Mouse (Mus musculus): Measurements from ENCODE around the gene Rora. TPM values are rescaled to one million over a fixed set of nuclear protein-coding genes. Genes with fewer than 3 reads are reported as not detected.
"Not testable (repeated sequence)": the region's sequence is repeated elsewhere in the genome, so short reads cannot be mapped to it uniquely, and the experiment has no call there.

Gene Rora
- polyA plus RNA-seq, 1 experiment from 2014 or later: 6.4 TPM

DNA sequence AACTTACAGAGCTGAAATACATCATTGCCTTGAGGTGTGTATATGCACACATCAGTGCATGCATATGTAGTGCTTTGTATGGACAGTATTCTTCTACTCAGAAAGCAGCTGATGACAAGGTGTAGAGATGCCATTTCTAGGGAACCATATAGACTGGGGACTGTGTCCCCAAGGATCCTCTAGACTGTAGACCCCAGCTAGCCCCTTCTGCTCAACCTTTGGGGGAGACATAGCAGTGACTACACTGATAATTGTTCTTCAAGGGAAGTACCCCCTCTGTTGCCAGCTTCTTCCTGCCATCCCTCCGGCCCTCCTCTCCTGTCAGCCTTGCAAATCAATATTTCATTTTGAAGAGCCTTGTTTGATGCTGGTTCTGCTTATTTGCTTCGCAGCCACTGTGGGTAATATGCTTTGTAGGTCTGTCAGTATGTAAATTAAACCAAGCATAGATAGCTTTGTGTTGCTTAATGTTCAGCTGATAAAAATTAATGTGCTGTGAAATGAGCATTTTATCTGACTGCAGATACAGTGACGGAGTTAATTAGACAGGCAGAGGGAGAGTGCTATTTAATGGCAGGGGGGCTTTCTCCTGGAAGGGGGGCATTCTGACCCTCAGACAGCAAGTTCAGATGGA is 430.6 kb downstream of the Rora start:
- Histone ChIP-seq H3K4me2 (replicated peaks; ENCODE audit: low read depth, low read length) (no peak overlapping the region), H3K9ac (ENCODE audit: low read depth, low read length) (no peak overlapping the region)

DNA sequence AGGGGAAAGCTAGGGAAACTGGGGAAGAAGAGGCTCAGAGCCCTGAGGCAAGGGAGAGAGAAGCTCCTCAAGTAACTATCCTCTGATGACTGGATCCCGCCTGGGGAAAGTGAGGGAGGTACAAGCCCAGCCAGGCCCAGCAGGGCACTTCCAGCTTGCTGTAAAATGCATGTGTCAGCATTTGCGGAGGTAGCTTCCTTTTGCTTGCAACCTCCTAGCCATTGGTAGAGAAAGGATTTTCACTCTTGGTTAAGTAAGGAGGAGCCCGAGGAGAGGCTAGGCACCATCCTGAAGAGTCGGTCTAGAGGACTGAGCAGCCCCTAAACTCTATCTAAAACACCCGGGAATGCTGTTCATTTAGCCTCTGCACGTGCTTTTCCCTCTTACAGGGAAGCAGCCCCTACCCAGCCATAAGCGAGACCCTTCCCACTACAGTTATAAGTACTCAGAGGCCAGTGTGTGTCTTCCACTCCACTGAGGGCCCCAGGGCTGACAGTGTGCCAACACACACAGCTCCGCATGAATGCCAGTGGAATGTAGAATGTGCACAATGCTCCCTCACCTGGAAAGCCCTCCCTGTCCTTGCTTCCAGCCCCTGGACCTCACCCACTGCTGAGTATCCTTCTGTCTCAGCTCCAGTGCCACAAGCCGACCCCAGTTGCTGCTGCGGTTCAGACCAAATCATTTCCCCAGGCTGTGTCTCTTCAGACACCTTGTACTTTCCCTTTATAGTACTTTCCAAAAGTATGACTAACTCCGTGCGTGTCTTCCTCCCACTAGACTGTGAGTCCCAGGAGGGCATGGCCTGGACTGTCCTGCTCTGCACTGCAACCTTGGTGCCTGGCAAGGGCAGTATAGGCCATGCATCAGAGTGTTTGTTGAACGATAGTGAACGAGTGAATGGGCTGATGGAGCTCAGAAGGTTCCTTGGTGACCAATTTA is 431.4 kb downstream of the Rora start:
- H3K4me1 ChIP-seq (ENCODE audit: control insufficient read depth, insufficient read depth, low read length): peaks cover 11% of the 10 kb centered on the region
- WGBS: 46% methylated on average over 14 of the region's 14 CpGs
- H3K9me3 ChIP-seq (ENCODE audit: control insufficient read depth, low read length): no peaks in the 10 kb centered on the region
- H3K9ac ChIP-seq (ENCODE audit: low read depth, low read length): no peak overlapping the region
- H3K4me3 ChIP-seq (ENCODE audit: low read length): no peak overlapping the region
- no peaks in the 10 kb centered on the region for H3K36me3 ChIP-seq (ENCODE audit: control insufficient read depth, insufficient read depth, low read length)
- H3K27me3 ChIP-seq (ENCODE audit: control insufficient read depth, insufficient read depth, low read length): no peaks in the 10 kb centered on the region
- peak; percentile 83 for ATAC-seq (ENCODE audit: low FRiP score, low TSS enrichment)
- H3K27ac ChIP-seq (ENCODE audit: low read depth, low read length): no peak overlapping the region
- no peak overlapping the region for H3K4me2 ChIP-seq (replicated peaks; ENCODE audit: low read depth, low read length)

More for the DNA sequence above, 430.6 kb downstream of the Rora start:
- Histone ChIP-seq H3K4me1 (ENCODE audit: control insufficient read depth, insufficient read depth, low read length) (peaks cover 11% of the 10 kb centered on the region), H3K4me3 (ENCODE audit: low read length) (no peak overlapping the region), H3K27ac (ENCODE audit: low read depth, low read length) (no peak overlapping the region), H3K27me3 (ENCODE audit: control insufficient read depth, insufficient read depth, low read length) (no peaks in the 10 kb centered on the region), H3K36me3 (ENCODE audit: control insufficient read depth, insufficient read depth, low read length) (no peaks in the 10 kb centered on the region), H3K9me3 (ENCODE audit: control insufficient read depth, low read length) (no peaks in the 10 kb centered on the region)
- ATAC-seq (ENCODE audit: low FRiP score, low TSS enrichment): peak; percentile 58
- 29% methylated on average over 3 of the region's 3 CpGs for WGBS

DNA sequence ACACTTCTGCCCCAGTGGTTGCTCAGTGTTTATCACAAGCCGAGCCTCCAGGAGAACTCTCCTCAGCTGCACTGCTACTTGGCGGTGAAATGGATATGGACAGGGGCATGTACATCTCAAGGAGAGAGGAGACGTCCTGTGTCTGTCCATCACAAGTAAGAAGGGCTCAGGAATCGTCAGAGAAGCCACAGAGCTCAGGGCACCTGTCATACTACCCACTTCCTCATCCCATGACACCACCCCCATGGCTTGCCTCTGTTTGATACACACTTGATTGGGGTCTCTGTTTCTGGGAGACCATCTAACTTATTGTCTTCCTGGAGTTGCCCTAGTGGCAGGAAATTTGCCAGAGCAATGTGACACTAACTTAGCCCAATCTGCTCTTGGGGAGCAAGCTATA is 433.3 kb downstream of the Rora start:
- H3K9me3 ChIP-seq (ENCODE audit: control insufficient read depth, low read length): no peaks in the 10 kb centered on the region
- no peak overlapping the region for H3K4me3 ChIP-seq (ENCODE audit: low read length)
- no peak overlapping the region for H3K4me2 ChIP-seq (replicated peaks; ENCODE audit: low read depth, low read length)
- no peak for ATAC-seq (ENCODE audit: low FRiP score, low TSS enrichment)
- peaks cover 15% of the 10 kb centered on the region for H3K4me1 ChIP-seq (ENCODE audit: control insufficient read depth, insufficient read depth, low read length)
- 92% methylated on average over 4 of the region's 4 CpGs for WGBS
- H3K9ac ChIP-seq (ENCODE audit: low read depth, low read length): no peak overlapping the region
- no peaks in the 10 kb centered on the region for H3K27me3 ChIP-seq (ENCODE audit: control insufficient read depth, insufficient read depth, low read length)
- H3K27ac ChIP-seq (ENCODE audit: low read depth, low read length): no peak overlapping the region
- H3K36me3 ChIP-seq (ENCODE audit: control insufficient read depth, insufficient read depth, low read length): no peaks in the 10 kb centered on the region

DNA sequence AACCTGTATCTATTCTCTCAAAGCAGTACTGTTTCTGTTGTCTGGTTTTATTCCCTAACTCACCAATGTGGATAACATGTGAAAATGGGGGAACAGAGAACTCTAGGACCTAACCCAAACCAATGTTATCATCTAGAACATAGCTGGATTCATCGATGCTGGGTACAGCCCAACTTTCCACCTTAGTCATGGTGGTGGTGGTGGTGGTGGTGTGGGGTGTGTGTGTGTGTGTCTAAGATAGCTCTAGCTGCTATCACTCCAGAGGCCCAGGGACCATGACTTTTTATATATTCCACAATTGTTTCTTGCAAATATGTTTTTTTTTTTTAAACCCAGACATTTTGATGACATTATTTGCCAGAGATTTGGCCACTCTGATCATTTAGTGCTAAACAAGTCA is 433.7 kb downstream of the Rora start:
- no peak overlapping the region for H3K4me3 ChIP-seq (ENCODE audit: low read length)
- no peak overlapping the region for H3K4me2 ChIP-seq (replicated peaks; ENCODE audit: low read depth, low read length)
- H3K27me3 ChIP-seq (ENCODE audit: control insufficient read depth, insufficient read depth, low read length): no peaks in the 10 kb centered on the region
- no peaks in the 10 kb centered on the region for H3K9me3 ChIP-seq (ENCODE audit: control insufficient read depth, low read length)
- peaks cover 19% of the 10 kb centered on the region for H3K4me1 ChIP-seq (ENCODE audit: control insufficient read depth, insufficient read depth, low read length)
- no peaks in the 10 kb centered on the region for H3K36me3 ChIP-seq (ENCODE audit: control insufficient read depth, insufficient read depth, low read length)
- ATAC-seq (ENCODE audit: low FRiP score, low TSS enrichment): no peak
- H3K9ac ChIP-seq (ENCODE audit: low read depth, low read length): no peak overlapping the region
- H3K27ac ChIP-seq (ENCODE audit: low read depth, low read length): no peak overlapping the region
- 83% methylated on average over 1 of the region's 1 CpGs for WGBS

DNA sequence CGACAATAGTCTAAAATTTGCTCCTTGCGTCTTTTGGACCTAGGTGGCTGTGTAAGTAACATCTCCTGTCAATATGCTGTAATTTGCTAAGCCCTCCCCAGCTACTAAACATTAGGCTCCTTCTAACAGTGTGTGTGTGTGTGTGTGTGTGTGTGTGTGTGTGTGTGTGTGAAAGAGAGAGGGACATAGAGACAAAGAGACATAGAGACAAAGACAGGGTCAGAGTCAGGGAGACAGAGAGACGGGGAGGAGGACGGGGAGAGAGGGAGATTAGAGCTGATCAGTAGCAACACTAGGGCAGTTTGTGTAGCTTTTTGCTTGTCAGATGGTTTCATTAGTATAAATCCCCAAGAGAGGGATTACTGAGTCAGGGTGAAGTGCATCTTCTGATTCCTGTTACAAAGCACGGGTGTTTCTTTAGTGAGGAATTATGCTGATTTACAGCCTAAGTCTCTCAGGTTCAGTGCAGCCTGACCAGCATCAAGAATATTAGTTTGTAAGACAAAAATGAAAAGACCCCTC is 437.2 kb downstream of the Rora start:
- H3K4me3 ChIP-seq (ENCODE audit: low read length): no peak overlapping the region

DNA sequence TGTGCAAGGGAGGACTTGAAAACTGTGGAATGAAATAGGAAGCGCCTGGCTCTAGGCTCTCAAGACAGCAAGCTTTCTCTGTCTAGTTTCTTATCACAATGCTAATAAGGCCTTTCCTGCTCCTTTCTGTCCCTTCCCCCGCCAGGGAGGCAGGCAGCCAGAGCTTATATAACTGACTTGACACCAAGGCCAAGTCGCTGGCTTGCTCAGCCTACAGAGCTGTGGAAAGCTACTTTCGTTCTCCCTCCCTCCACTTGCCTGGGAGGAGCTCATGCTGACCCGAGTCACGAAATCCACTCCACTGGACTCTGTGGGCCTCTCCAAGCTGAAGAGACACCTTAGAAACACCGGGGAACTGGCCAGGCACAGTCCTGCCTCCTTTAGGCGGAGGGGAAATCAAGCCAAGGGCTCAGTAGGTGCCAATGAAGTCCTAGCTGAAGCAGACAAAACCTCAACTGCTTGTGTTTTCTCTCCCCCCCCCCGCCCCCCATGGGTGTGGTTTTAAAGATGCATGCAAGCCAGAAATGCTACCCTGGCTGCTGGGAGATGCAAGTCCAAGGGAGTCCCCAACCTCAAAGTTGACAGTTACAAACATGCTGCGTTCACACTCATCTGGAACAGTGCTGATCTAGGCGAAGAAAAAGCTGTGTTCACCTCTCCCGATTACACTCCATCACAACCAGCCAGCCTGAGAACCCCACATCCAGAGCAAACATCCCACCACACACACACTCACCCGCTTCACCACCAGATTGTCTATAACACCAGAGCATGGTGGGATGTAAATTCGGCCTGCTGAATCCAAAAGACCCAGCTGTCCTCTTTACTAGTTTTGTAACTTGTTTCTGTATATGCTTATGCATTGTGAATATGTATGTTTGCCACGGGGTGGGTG is 438.8 kb downstream of the Rora start:
- Histone ChIP-seq H3K4me3 (ENCODE audit: low read length) (no peak overlapping the region), H3K27me3 (ENCODE audit: control insufficient read depth, insufficient read depth, low read length) (no peaks in the 10 kb centered on the region), H3K27ac (ENCODE audit: low read depth, low read length) (0 out of 2 replicates have a peak overlapping the region, but pooled peaks have one; percentile 27), H3K9ac (ENCODE audit: low read depth, low read length) (no peak overlapping the region), H3K4me2 (replicated peaks; ENCODE audit: low read depth, low read length) (no peak overlapping the region), H3K9me3 (ENCODE audit: control insufficient read depth, low read length) (no peaks in the 10 kb centered on the region), H3K36me3 (ENCODE audit: control insufficient read depth, insufficient read depth, low read length) (no peaks in the 10 kb centered on the region), H3K4me1 (ENCODE audit: control insufficient read depth, insufficient read depth, low read length) (peaks cover 10% of the 10 kb centered on the region)
- 52% methylated on average over 15 of the region's 15 CpGs for WGBS
- ATAC-seq (ENCODE audit: low FRiP score, low TSS enrichment): peak; percentile 72; the same call in 1 of the 2 replicates

More for the DNA sequence above, 437.2 kb downstream of the Rora start:
- Histone ChIP-seq H3K36me3 (ENCODE audit: control insufficient read depth, insufficient read depth, low read length) (no peaks in the 10 kb centered on the region), H3K4me2 (replicated peaks; ENCODE audit: low read depth, low read length) (no peak overlapping the region), H3K27ac (ENCODE audit: low read depth, low read length) (no peak overlapping the region), H3K27me3 (ENCODE audit: control insufficient read depth, insufficient read depth, low read length) (no peaks in the 10 kb centered on the region), H3K9ac (ENCODE audit: low read depth, low read length) (no peak overlapping the region), H3K4me1 (ENCODE audit: control insufficient read depth, insufficient read depth, low read length) (peaks cover 10% of the 10 kb centered on the region), H3K9me3 (ENCODE audit: control insufficient read depth, low read length) (no peaks in the 10 kb centered on the region)
- 49% methylated on average over 5 of the region's 5 CpGs for WGBS
- ATAC-seq (ENCODE audit: low FRiP score, low TSS enrichment): no peak

DNA sequence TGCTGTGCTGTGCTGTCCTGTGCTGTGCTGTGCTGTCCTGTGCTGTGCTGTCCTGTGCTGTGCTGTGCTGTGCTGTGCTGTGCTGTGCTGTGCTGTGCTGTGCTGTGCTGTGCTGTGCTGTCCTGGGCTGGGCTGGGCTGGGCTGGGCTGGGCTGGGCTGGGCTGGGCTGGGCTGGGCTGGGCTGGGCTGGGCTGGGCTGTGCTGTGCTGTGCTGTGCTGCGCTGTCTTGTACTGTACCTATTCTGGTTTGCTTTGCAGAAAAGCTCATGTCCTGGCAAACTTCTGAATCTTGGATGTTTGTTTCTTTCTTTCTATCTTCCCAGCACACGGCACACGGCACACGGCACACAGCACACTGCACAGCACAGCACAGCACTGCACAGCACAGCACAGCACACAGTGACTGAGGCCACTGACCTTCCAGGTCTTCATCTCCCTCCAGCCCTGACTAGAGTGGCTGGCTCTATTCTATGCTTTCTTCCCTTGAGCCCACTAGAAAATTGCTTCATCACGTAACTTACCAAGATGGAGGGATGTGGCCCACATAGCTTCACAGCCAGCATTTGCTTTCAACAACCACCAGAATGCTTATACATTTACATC is 446.7 kb downstream of the Rora start:
- not testable (repeated sequence) for H3K27me3 ChIP-seq (ENCODE audit: control insufficient read depth, insufficient read depth, low read length); ATAC-seq (ENCODE audit: low FRiP score, low TSS enrichment); H3K4me3 ChIP-seq (ENCODE audit: low read length); H3K4me1 ChIP-seq (ENCODE audit: control insufficient read depth, insufficient read depth, low read length); H3K36me3 ChIP-seq (ENCODE audit: control insufficient read depth, insufficient read depth, low read length); H3K9ac ChIP-seq (ENCODE audit: low read depth, low read length); H3K4me2 ChIP-seq (replicated peaks; ENCODE audit: low read depth, low read length); H3K9me3 ChIP-seq (ENCODE audit: control insufficient read depth, low read length); H3K27ac ChIP-seq (ENCODE audit: low read depth, low read length)
- WGBS: 94% methylated on average over 5 of the region's 5 CpGs

DNA sequence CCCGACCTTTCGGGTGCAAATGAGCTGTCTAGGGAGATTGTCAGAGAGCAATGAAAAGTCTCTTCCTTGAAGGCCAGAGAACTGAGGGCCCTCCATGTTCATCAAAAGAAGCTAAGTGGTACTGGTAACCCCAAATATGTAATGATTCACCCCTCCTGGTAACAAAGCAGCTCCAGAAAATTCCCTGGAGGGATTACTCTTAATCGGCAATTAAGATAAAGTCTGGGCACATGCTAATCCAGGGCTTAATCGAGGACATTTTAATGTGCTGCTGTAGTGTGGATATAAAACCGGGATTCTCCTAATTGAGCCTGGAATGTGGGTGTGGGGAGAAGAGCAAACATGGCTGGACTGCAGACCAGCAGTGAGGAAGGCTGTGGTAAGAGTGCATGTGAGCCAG is 450.7 kb downstream of the Rora start:
- Histone ChIP-seq H3K4me3 (ENCODE audit: low read length) (no peak overlapping the region), H3K4me1 (ENCODE audit: control insufficient read depth, insufficient read depth, low read length) (no peaks in the 10 kb centered on the region), H3K27me3 (ENCODE audit: control insufficient read depth, insufficient read depth, low read length) (no peaks in the 10 kb centered on the region), H3K9ac (ENCODE audit: low read depth, low read length) (no peak overlapping the region), H3K36me3 (ENCODE audit: control insufficient read depth, insufficient read depth, low read length) (no peaks in the 10 kb centered on the region), H3K4me2 (replicated peaks; ENCODE audit: low read depth, low read length) (no peak overlapping the region), H3K27ac (ENCODE audit: low read depth, low read length) (no peak overlapping the region), H3K9me3 (ENCODE audit: control insufficient read depth, low read length) (no peaks in the 10 kb centered on the region)
- no peak for ATAC-seq (ENCODE audit: low FRiP score, low TSS enrichment)
- 79% methylated on average over 5 of the region's 5 CpGs for WGBS

Data from kidney, embryonic 14.5 days (tissue).